Mouse (Mus musculus): ENCODE measurements around the gene Cntfr.

GRCm38 (mm10) chr4:41726826-41727621 is 30.1 kb upstream of the Cntfr start:
- TF ChIP-seq CTCF (IDR thresholded peaks at IDR 0.05; ENCODE audit: borderline replicate concordance, control insufficient read depth, extremely low read depth, insufficient read depth, low read length, poor library complexity): no peak
- no peak for TF ChIP-seq POLR2A (IDR thresholded peaks at IDR 0.05; ENCODE audit: control insufficient read depth, extremely low read depth, insufficient read depth, low read length, poor library complexity)

Data from thymus, adult 2 months (tissue).